Mouse (Mus musculus): Measurements from ENCODE around the gene Gba. TPM values are rescaled to one million over a fixed set of nuclear protein-coding genes. Genes with fewer than 3 reads are reported as not detected.

Gene Gba
- polyA plus RNA-seq, 1 experiment from 2014 or later, result 37.1 TPM

DNA sequence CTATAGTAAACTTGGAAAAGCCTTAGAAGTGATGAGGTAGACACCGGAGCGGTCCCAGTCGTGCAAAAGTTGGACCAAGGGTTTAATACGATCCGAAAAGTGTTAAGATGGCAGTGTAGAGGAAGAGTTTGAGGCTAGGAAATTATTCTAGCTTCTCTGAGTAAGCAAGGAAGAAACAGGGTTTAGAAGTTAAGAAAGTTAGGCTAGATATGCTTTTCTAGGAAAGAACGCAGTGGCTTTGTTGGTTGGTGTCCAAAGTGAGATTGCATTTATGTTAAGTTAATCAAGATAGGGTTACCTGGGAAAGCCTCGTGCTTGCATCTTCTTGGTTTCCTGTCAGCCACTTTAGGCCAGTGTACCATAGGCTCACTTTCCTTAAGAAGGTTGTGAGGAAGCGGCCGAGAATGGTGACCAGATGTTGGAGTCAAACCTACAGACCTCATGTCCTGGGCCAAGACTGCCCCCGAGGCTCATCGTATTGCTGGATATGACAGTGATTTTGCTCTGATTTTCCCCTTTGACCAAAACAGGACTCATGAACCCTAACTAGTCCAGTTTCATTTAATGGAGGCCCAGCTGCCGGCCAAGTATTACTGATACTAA, 37.4 kb upstream of the Gba start:
- peak overlapping the region; percentile 97 for H3K27ac ChIP-seq (ENCODE audit: poor library complexity, severe bottlenecking)
- peak overlapping the region; percentile 85 for H3K4me3 ChIP-seq
- peaks cover 16% of the 10 kb centered on the region for H3K4me1 ChIP-seq (replicated peaks)
- 24% methylated on average over 12 of the region's 12 CpGs for WGBS
- no peak for ATAC-seq (ENCODE audit: insufficient number of reproducible peaks, low FRiP score)
- no peaks in the 10 kb centered on the region for H3K9me3 ChIP-seq (replicated peaks)
- peak overlapping the region; percentile 85 for H3K4me2 ChIP-seq
- H3K36me3 ChIP-seq, result peaks cover 38% of the 10 kb centered on the region
- peak overlapping the region; percentile 95 for H3K9ac ChIP-seq
- H3K27me3 ChIP-seq (replicated peaks), result no peaks in the 10 kb centered on the region

DNA sequence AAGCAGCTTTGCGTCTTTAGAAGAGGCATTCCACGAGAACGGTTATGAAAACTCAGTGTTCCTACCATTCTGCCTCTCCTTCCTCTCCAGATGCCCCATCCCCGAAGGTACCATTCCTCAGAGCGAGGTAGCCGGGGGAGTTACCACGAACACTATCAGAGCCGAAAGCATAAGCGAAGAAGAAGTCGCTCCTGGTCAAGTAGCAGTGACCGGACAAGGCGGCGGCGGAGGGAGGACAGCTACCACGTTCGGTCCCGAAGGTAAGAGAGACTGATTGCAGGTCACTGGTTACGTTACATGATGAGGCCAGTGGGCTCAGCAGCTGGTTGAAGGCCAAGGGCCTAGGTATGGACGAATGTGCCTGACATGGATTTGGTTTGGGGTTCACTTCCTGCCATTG, 35.8 kb upstream of the Gba start:
- Histone ChIP-seq H3K27ac (ENCODE audit: poor library complexity, severe bottlenecking) (no peak overlapping the region), H3K9me3 (replicated peaks) (no peaks in the 10 kb centered on the region), H3K9ac (no peak overlapping the region), H3K27me3 (replicated peaks) (no peaks in the 10 kb centered on the region), H3K4me2 (no peak overlapping the region), H3K4me3 (no peak overlapping the region), H3K4me1 (replicated peaks) (peaks cover 16% of the 10 kb centered on the region), H3K36me3 (peaks cover 52% of the 10 kb centered on the region)
- WGBS, result 93% methylated on average over 19 of the region's 19 CpGs
- no peak for ATAC-seq (ENCODE audit: insufficient number of reproducible peaks, low FRiP score)

DNA sequence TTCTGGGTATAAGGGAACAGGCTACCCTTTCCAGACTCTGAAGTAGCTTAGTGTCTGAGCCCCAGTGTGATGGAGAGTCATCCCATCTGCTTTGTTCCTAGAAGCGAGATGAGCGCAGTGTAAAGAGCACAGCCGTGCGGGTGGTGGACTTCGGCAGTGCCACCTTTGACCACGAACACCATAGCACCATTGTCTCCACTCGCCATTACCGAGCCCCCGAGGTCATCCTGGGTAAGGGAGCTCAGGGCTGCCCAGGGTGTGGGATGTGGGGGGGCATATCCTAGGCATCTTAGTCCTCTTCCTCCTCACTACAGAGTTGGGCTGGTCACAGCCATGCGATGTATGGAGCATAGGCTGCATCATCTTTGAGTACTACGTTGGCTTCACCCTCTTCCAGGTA, 27.9 kb upstream of the Gba start:
- H3K4me2 ChIP-seq, result no peak overlapping the region
- peaks cover 12% of the 10 kb centered on the region for H3K4me1 ChIP-seq (replicated peaks)
- no peaks in the 10 kb centered on the region for H3K27me3 ChIP-seq (replicated peaks)
- no peaks in the 10 kb centered on the region for H3K9me3 ChIP-seq (replicated peaks)
- no peak for ATAC-seq (ENCODE audit: insufficient number of reproducible peaks, low FRiP score)
- no peak overlapping the region for H3K4me3 ChIP-seq
- no peak overlapping the region for H3K27ac ChIP-seq (ENCODE audit: poor library complexity, severe bottlenecking)
- 94% methylated on average over 11 of the region's 11 CpGs for WGBS
- H3K9ac ChIP-seq, result no peak overlapping the region
- peaks cover 75% of the 10 kb centered on the region for H3K36me3 ChIP-seq

DNA sequence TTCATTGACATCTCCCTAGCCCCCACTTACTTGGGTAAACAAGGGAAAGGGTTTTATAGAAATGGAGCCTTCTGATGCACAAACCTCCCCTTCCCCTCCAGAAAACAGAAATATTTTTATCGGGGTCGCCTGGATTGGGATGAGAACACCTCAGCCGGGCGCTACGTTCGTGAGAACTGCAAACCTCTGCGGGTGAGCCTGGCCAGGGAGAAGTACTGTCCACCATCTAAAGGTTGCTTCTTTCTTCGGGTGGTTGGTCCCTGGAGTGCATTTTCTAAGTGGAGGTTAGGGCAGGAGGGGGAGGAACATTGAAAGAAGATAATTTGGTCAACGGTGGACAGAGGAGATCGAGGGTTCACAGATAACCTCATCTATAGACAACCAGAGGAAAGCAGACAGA, 27.2 kb upstream of the Gba start:
- H3K4me1 ChIP-seq (replicated peaks), result peaks cover 12% of the 10 kb centered on the region
- H3K9ac ChIP-seq, result no peak overlapping the region
- no peak overlapping the region for H3K27ac ChIP-seq (ENCODE audit: poor library complexity, severe bottlenecking)
- no peak overlapping the region for H3K4me3 ChIP-seq
- peaks cover 75% of the 10 kb centered on the region for H3K36me3 ChIP-seq
- no peaks in the 10 kb centered on the region for H3K27me3 ChIP-seq (replicated peaks)
- H3K4me2 ChIP-seq, result no peak overlapping the region
- 86% methylated on average over 10 of the region's 10 CpGs for WGBS
- no peaks in the 10 kb centered on the region for H3K9me3 ChIP-seq (replicated peaks)
- no peak for ATAC-seq (ENCODE audit: insufficient number of reproducible peaks, low FRiP score)

DNA sequence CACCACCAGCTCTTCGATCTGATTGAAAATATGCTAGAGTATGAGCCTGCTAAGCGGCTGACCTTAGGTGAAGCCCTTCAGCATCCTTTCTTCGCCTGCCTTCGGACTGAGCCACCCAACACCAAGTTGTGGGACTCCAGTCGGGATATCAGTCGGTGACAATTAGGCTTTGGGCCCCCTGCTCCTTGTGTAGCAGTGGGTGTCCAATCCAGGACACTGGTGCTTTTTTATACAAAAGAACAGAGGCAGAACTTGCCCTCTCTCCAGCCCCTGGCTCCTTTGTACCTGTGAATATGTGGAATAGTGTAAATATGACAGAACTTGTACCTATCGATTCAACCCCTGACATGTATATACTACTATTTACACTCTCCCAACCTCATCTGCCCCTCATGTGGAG, 26.3 kb upstream of the Gba start:
- Histone ChIP-seq H3K4me2 (no peak overlapping the region), H3K9me3 (replicated peaks) (no peaks in the 10 kb centered on the region), H3K9ac (no peak overlapping the region), H3K27ac (ENCODE audit: poor library complexity, severe bottlenecking) (no peak overlapping the region), H3K4me1 (replicated peaks) (peaks cover 12% of the 10 kb centered on the region), H3K4me3 (no peak overlapping the region), H3K27me3 (replicated peaks) (no peaks in the 10 kb centered on the region), H3K36me3 (peaks cover 76% of the 10 kb centered on the region)
- ATAC-seq (ENCODE audit: insufficient number of reproducible peaks, low FRiP score), result no peak
- 84% methylated on average over 7 of the region's 7 CpGs for WGBS

DNA sequence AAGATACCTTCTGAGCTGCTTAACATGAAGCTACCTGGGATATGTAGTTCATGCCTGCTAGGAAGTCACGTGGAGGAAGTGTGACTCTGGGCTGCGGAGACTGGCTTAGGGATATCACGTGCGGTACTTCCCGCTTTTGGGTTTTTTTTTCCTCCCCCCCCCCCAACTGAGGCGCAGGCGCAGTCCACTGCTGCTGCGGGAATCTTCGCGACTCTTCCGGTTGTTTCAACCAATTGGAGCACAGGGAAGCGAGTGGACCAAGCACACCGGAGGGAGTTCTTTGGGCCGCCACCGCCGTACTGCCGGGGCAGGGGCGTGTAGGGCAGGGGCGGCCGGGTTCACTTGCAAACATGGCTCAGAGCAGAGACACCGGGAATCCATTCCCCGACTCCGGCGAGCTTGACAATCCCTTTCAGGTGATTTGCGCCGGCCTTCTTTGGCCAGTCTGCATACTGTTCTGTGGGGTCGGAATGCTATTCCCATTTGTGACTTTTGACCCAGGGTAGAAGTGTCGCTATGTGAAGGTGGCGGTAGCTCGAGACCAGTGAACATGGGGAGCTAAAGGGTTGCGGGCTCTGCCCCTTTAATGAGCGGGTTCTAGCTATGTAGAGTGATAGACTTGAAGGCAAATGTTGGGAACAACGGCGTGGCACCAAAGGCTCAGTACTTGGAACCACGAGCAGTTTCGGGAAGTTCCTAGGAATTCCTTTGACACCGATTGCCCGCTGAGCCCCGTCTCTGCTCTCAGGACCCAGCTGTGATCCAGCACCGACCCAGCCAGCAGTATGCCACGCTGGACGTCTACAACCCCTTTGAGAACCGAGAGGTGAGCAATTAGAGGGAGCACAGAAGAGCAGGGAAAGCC, 25.3 kb upstream of the Gba start, which contains the start of gene Scamp3:
Scamp3 (plus strand) TSS at position 232 of the 865 bp plus-strand sequence.
- WGBS, result under 1% methylated on average over 43 of the region's 43 CpGs
- Histone ChIP-seq H3K4me1 (replicated peaks) (peaks cover 12% of the 10 kb centered on the region), H3K4me2 (peak within 1 kb of the TSS; percentile 81), H3K27me3 (replicated peaks) (no peaks in the 10 kb centered on the region), H3K4me3 (peak within 1 kb of the TSS; percentile 65), H3K36me3 (peaks cover 77% of the 10 kb centered on the region), H3K27ac (ENCODE audit: poor library complexity, severe bottlenecking) (peak within 1 kb of the TSS; percentile 59), H3K9me3 (replicated peaks) (no peaks in the 10 kb centered on the region), H3K9ac (peak within 1 kb of the TSS; percentile 80)
- ATAC-seq (ENCODE audit: insufficient number of reproducible peaks, low FRiP score), result peak; percentile 93

DNA sequence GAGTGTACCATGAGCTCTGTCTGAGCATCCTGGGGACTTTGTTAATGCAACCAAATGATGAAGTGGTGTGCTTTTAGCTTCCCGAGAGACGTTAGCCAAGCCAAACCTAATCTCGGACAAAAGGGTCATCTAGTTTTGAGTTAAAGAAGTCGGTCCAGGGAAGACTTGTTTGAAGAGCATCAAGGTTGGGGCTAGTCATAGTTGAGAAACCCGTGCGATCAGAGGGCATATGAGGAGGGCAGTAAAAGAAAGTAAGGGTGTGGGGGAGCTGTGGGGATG, 24.7 kb upstream of the Gba start:
- H3K4me2 ChIP-seq, result peak overlapping the region; percentile 81
- WGBS, result 7% methylated on average over 6 of the region's 6 CpGs
- peaks cover 16% of the 10 kb centered on the region for H3K4me1 ChIP-seq (replicated peaks)
- H3K9me3 ChIP-seq (replicated peaks), result no peaks in the 10 kb centered on the region
- no peaks in the 10 kb centered on the region for H3K27me3 ChIP-seq (replicated peaks)
- ATAC-seq (ENCODE audit: insufficient number of reproducible peaks, low FRiP score), result no peak
- peak overlapping the region; percentile 65 for H3K4me3 ChIP-seq
- peak overlapping the region; percentile 59; the same call in 1 of the 2 replicates for H3K27ac ChIP-seq (ENCODE audit: poor library complexity, severe bottlenecking)
- peak overlapping the region; percentile 80 for H3K9ac ChIP-seq
- peaks cover 73% of the 10 kb centered on the region for H3K36me3 ChIP-seq

DNA sequence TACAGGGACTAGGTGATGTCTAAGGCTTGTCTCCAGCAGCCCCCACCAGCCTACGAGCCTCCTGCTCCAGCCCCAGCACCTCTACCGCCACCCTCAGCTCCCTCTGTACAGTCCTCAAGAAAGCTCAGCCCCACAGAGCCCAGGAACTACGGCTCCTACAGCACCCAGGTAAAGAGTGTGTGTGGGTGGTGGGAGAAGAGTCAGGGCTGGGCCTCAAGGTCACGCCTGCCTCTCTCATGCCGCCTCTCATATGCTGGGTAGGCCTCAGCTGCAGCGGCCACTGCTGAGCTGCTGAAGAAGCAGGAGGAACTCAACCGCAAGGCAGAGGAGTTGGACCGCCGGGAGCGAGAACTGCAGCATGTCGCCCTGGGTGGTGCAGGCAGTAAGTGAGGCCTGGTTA, 23.7 kb upstream of the Gba start:
- no peak for ATAC-seq (ENCODE audit: insufficient number of reproducible peaks, low FRiP score)
- Histone ChIP-seq H3K36me3 (peaks cover 62% of the 10 kb centered on the region), H3K4me3 (no peak overlapping the region), H3K4me1 (replicated peaks) (peaks cover 21% of the 10 kb centered on the region), H3K9ac (no peak overlapping the region), H3K9me3 (replicated peaks) (no peaks in the 10 kb centered on the region), H3K27me3 (replicated peaks) (no peaks in the 10 kb centered on the region), H3K27ac (ENCODE audit: poor library complexity, severe bottlenecking) (no peak overlapping the region), H3K4me2 (0 out of 2 replicates have a peak overlapping the region, but pooled peaks have one; percentile 81)
- WGBS, result 88% methylated on average over 11 of the region's 11 CpGs

DNA sequence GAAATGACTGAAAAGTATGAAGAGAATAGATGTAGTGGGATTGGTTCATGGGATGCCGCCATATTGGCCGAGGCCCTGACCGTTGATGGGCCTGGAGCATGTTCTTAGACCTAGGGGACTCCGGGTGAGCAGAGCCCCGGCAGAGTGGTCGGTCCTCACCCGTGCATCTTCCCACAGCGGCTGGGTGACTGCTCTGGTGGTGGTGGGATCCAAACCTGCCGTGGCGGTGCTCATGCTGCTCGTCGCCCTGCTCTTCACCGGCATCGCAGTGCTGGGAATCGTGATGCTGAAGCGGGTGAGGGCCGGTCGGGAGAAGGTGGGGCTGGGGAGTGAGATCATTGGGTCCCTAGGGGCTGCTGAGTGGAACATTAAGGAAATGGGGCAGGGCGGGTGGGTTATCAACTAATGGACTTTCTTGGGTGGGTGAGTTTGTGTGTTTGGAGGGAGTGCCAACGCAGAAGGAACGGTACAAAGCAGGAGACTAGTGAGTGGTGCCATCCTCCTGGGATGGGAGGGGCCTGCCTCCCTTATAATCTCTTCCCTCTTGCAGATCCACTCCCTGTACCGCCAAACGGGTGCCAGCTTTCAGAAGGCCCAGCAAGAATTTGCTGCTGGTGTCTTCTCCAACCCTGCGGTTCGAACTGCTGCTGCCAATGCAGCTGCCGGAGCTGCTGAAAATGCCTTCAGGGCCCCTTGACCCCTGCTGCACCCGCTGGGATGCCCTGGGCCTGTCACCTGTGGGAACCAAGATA, 20.8 kb upstream of the Gba start:
- Histone ChIP-seq H3K9me3 (replicated peaks) (no peaks in the 10 kb centered on the region), H3K4me3 (no peak overlapping the region), H3K36me3 (peaks cover 36% of the 10 kb centered on the region), H3K27me3 (replicated peaks) (0 out of 2 replicates have a peak, but pooled peaks cover 6% of the 10 kb centered on the region), H3K4me2 (no peak overlapping the region), H3K27ac (ENCODE audit: poor library complexity, severe bottlenecking) (no peak overlapping the region), H3K9ac (no peak overlapping the region), H3K4me1 (replicated peaks) (peaks cover 36% of the 10 kb centered on the region)
- 91% methylated on average over 27 of the region's 27 CpGs for WGBS
- ATAC-seq (ENCODE audit: insufficient number of reproducible peaks, low FRiP score), result no peak

DNA sequence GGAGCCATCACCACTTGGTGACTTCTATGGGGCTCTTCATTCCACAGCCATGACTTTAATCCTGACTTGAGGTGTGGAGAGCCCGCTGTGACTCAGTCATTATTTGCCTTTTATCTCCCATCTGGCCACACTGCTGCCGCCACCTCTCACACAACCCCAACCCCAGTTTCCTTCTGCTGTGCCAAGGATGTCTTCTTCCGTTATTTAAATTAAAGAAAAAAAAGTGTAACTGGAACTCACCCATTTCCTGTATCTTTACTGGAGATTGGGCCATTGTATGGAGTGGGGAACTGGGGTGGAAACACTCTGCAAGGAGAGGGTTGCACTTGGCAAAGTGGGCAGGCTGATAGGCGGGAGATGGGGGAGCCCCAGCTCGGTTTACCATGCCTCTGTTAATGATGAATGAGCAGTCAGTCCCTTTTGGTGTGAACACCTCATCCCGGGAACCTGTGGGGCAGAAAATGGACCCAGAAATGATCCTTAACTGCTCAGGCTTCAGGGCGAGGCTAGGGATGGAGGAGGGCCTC, 20.1 kb upstream of the Gba start:
- H3K9ac ChIP-seq, result no peak overlapping the region
- H3K4me1 ChIP-seq (replicated peaks), result peaks cover 41% of the 10 kb centered on the region
- 41% methylated on average over 7 of the region's 7 CpGs for WGBS
- no peak overlapping the region for H3K27ac ChIP-seq (ENCODE audit: poor library complexity, severe bottlenecking)
- 0 out of 2 replicates have a peak, but pooled peaks cover 11% of the 10 kb centered on the region for H3K27me3 ChIP-seq (replicated peaks)
- no peak for ATAC-seq (ENCODE audit: insufficient number of reproducible peaks, low FRiP score)
- H3K4me3 ChIP-seq, result peak overlapping the region; percentile 69; the same call in 1 of the 2 replicates
- peak overlapping the region; percentile 91 for H3K4me2 ChIP-seq
- no peaks in the 10 kb centered on the region for H3K9me3 ChIP-seq (replicated peaks)
- H3K36me3 ChIP-seq, result peaks cover 36% of the 10 kb centered on the region
